Mouse (Mus musculus) brain, embryonic 18.5 days (tissue): ENCODE data around the gene Kctd21.

Experiments
- DNase-seq: peaks from one replicate; pipeline ENCODE4 v3.0.0-alpha.2; 2012; ENCODE audit warnings: low read depth, low spot score

Gene Kctd21

DNA sequence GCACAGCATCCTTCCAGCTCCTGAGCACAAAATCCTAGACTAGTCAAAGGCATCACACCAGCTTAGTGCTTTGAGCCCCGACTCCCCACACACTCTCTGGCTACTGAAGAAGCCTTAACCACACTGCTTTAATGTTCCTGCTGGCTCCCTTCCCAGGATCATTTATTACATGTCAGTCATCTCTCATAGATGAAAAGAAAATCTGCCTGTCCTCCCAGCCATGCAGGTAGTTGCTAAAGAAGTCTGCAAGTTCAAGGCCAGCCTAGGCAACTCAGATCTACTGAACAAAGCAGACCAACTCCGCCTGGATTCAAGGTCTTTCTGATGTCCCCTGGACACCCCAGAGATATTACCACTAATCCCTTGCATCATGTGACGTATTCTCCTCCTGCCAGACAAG is 14.4 kb upstream of the Kctd21 start:
- no peak for DNase-seq

DNA sequence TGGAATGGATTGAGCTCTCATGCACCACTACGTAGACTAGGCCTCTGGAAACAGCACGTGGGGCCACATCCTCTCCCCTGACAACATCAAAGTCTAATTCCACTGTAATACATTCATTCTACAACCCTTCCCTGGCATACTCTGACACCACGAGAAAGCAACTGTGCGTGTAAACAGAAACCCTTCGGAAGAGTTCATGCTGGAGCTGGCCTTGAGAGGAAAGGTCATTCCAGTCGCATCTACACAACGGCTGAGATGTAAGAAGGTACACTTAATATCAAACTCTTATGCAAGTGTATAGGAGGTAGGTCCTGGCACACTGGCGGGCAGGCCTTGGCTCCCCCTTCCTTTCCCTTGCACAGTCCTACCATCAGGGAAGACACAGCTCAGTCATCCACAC is 7.8 kb upstream of the Kctd21 start:
- no peak for DNase-seq

DNA sequence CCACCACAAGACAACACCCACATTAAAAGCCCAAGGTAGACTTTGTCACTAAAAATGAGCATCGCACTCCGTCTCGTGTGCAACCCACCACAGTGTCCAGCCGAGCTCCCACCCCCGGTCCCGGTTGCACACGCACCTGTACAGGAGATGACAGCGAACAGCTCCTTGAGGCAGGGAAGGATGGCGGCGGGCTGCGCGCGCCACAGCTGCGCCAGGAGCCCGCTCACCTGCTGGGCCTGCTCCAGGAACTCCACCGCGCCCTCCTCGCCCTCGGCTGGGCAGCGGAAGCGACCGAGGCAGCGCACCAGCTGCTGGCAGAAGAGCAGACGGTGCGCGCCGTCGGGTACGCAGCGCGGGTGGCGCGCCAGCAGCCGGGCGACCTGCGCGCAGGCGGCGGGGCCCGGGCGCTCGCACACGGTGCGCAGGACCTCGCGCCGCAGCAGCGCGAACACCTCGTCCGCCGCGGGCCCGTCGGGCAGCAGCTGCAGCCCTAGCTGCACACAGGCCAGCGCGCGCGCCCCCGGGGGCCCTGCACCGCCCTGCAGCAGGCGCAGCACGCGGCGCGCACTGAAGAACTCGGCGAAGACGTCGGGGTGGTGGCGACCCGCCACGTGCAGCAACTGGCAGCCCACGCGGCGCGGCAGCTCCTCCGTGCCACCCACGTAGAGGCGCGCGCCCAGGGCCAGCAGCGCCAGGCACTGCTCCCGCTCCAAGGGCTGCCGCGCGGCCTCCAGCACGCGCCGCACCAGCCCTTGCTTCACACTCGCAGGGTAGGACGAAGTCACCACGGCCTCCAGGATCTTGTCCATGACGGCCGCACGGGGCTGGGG is 6.8 kb upstream of the Kctd21 start:
- no peak for DNase-seq

GRCm38 (mm10) chr7:97327376-97327775 is 4.8 kb upstream of the Kctd21 start:
- DNase-seq: no peak

- DNase-seq: no peak
These were observed 3.1 kb upstream of the Kctd21 start for GRCm38 (mm10) chr7:97328891-97329588.

GRCm38 (mm10) chr7:97329676-97330075 is 2.5 kb upstream of the Kctd21 start:
- DNase-seq: no peak

GRCm38 (mm10) chr7:97330931-97331645 is 1.0 kb upstream of the Kctd21 start:
- DNase-seq: no peak

DNA sequence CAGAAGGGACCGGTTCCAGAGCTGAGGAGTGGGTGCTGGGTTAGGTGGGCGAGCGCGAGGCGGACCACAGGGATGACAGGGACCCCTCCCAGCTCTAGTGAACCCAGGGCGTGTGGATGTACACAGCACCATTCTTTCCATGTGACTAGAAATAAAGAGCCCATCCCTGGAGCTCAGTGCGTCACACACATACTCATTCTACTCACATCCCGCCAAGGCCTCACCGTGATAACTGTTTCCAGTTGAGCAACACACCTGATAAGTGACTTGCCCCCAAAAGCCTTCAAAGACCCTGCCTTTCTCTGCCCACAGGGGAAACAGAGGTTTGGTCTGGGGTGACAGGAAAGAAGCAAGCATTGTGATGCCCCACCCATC is 527 bp downstream of the Kctd21 start:
- no peak for DNase-seq

GRCm38 (mm10) chr7:97333113-97333898 is 1.2 kb downstream of the Kctd21 start:
- DNase-seq: no peak

GRCm38 (mm10) chr7:97334406-97334805 is 2.3 kb downstream of the Kctd21 start:
- no peak for DNase-seq

- no peak for DNase-seq
These were observed 4.6 kb downstream of the Kctd21 start for GRCm38 (mm10) chr7:97336678-97337077.

DNA sequence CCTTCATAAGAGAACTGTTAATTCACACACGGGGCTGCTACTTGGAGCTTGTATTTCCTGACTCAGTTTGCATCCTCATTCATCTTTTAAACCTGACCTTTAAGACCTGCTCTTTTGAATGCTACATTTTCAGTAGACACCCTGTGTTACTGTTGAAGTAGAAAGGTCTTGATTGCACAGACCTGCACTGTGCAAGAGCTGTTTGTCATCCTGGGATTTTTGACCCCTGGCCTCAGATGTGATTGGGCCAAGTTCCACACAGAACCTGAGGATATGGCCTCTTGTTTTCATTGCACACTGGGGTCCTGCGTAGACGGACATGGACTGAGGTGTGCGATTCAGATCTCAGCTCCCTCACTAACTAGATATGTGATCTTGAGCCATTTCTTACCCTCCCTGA is 6.5 kb downstream of the Kctd21 start:
- no peak for DNase-seq

DNA sequence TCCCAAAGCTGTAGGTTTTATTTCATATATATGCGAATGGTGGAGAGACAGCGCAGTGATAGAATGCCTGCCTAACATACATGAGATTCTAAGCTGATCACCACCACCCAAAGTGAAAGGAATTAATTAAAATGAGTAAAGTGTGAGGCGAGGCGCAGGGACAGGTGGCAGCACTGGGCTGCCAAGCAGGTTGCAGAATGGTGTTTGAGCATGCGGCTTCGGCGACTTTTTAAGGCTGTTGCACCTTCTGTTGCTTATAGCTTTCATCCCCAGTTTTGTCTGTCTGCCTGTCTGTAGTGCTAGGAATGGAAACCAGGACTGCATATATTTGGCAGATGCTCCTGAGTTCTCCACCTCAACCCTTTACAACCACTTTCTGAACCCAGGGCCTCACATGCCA is 7.5 kb downstream of the Kctd21 start:
- DNase-seq: no peak

GRCm38 (mm10) chr7:97340907-97341849 is 9.1 kb downstream of the Kctd21 start:
- DNase-seq: no peak

DNA sequence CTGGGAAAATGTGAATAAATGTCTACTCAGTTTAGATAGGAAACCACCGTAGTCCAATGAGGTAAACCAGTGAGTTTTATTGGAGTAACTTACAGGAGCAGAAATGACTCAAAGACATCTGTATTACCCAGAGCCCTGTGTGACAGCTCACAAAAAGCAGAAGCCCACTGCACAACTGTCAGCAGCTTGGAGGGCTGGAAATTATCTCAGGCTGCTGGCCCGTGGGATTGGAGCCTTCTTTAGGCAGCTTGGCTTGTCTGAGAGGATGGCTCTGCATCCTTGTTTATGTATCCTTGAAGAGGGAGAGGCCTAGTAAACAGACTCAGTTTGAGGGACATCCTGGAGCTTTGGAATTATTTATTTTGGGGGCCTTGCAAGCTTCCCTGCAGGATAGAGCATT is 10.8 kb downstream of the Kctd21 start:
- no peak for DNase-seq

DNA sequence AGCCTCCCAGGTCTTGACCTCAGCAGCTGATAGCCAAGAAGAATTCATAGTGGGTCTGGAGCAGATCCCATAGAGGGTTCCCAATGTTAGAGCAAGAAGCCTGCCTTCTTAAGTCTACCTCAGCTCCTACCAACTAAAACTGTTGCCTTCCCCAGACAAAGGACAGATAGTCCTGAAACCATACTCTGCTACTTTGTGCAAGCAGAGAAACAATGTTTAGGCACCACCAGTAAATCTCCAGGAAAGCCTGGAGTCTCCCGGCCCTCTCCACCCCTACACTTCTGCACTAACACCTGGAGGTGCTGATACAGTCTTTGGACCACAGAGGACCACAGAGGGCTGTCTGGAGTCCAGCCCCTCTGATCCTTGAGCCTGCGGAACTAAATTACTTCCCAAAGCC is 12.5 kb downstream of the Kctd21 start:
- no peak for DNase-seq

DNA sequence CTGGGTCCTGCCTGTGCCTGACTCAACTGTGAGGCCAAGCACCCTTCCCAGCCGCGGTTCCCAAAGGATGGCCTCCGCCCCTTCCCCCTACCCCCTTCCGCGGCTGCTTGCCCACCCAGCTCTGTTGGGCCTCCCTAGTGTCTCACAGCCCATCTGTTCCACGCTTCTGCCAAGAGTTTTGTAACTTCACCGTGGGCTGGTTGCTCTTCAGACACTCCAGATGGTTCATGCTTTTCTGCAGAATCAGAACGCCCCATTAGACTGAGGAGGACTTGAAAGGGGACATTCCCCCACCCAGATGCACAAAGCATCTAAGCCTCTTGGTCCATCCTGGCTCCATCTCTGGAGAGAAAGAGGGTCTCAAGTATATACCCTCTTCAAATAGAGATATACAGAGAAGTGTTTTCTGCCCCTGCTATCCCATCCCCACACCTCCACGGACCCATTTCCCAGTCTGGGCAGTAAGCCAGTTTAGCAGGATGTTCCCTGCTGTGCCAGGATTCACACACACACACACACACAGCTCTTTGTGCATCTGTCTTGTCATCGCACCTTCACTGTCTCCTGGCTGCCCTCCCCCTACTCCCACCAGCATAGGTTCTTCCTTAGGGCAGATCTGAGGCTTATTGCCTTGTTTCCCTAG is 13.2 kb downstream of the Kctd21 start:
- DNase-seq: peak; percentile 69

DNA sequence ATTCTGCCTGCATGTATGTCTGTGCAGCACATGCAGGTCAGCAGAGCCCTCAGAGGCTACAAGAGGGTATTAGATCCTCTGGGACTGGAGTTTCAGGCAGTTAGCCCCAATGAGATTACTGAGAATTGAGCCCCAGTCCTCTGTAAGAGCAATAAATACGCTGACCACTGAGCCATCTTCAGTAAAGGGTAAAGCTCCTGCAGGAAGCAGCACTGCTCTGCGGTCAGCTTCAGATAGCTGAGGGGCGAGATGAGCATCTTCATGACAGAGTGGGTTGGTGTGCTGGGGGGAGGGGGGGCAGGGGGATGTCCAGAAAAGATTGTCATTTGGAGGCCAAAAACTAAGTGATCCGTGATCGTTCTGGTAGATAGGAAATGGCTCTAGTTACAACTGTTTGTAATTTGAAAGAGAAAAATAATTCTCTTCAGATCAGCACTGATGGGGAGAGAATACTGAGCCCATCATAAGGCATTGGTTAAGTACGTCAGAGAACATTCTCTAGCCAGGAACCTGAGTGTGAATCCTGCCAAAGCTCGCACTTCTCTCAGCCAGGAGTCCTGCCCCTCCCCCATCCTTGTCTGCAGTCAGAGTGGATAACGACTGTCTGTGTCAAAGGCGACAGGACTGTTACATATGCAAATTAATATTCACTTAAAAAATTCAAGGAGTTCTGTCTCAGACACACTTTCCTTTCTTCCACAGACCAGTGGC is 14.1 kb downstream of the Kctd21 start:
- DNase-seq: no peak

DNA sequence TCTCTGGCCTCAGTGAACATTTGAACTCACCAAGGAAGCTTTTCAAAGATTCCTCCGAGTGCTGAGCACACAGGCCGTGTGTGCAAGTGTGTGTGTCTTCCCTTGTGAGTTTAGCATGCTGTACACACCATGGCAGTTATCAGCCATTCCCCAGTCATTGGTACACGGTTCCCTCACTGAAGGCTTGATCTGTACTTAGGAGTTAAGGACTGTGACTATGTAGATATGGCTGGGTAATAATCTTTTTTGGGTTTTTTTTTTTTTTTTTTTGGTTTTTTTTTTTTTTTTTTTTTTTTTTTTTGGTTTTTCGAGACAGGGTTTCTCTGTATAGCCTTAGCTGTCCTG is 14.7 kb downstream of the Kctd21 start:
- no peak for DNase-seq

DNA sequence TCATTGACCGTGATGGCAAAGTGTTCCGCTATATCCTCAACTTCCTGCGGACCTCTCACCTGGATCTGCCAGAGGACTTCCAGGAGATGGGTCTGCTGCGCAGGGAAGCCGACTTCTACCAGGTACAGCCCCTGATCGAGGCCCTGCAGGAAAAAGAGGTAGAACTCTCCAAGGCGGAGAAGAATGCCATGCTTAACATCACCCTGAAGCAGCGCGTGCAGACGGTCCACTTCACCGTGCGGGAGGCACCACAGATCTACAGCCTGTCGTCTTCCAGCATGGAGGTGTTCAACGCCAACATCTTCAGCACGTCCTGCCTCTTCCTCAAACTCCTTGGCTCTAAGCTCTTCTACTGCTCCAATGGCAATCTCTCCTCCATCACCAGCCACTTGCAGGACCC is 15.3 kb downstream of the Kctd21 start:
- no peak for DNase-seq
